Mouse (Mus musculus) right cerebral cortex, adult 18-20 months (tissue): Measurements from ENCODE around the gene Tgm5.
"Not testable (repeated sequence)": the region's sequence is repeated elsewhere in the genome, so short reads cannot be mapped to it uniquely, and the experiment has no call there.

Experiments
- DNase-seq: peaks from one replicate; pipeline ENCODE4 v3.0.0; 2022; ENCODE audit warnings: mixed read lengths

Tgm5 gene

GRCm38 (mm10) chr2:121085480-121086185, at the start of gene Tgm5:
TSS of gene Tgm5 (minus strand) at chr2:121085841.
- no peak for DNase-seq

GRCm38 (mm10) chr2:121132822-121133221, 47.2 kb upstream of the Tgm5 start:
- DNase-seq: no peak

- no peak for DNase-seq
Observed at GRCm38 (mm10) chr2:121128865-121129620, 43.4 kb upstream of the Tgm5 start.

- no peak for DNase-seq
Observed at GRCm38 (mm10) chr2:121127536-121127935, 41.9 kb upstream of the Tgm5 start.

- DNase-seq: not testable (repeated sequence)
Observed at GRCm38 (mm10) chr2:121126302-121126701, 40.7 kb upstream of the Tgm5 start.

- no peak for DNase-seq
Observed at GRCm38 (mm10) chr2:121119260-121119659, 33.6 kb upstream of the Tgm5 start.

GRCm38 (mm10) chr2:121115418-121115817, 29.8 kb upstream of the Tgm5 start:
- no peak for DNase-seq

GRCm38 (mm10) chr2:121109695-121110094, 24.1 kb upstream of the Tgm5 start, which contains the start of gene Tgm7:
TSS of gene Tgm7 (minus strand) at chr2:121109795.
- no peak for DNase-seq

GRCm38 (mm10) chr2:121105940-121106339, 20.3 kb upstream of the Tgm5 start:
- no peak for DNase-seq

GRCm38 (mm10) chr2:121102051-121102450, 16.4 kb upstream of the Tgm5 start:
- peak; percentile 75 for DNase-seq

- no peak for DNase-seq
Observed at GRCm38 (mm10) chr2:121089751-121090150, 4.1 kb upstream of the Tgm5 start.

- DNase-seq: no peak
Observed at GRCm38 (mm10) chr2:121088507-121088906, 2.9 kb upstream of the Tgm5 start.

GRCm38 (mm10) chr2:121082626-121083025, 3.0 kb downstream of the Tgm5 start:
- no peak for DNase-seq

GRCm38 (mm10) chr2:121074747-121075146, 10.9 kb downstream of the Tgm5 start:
- no peak for DNase-seq

GRCm38 (mm10) chr2:121071871-121072270, 13.8 kb downstream of the Tgm5 start:
- DNase-seq: no peak

GRCm38 (mm10) chr2:121069506-121069905, 16.1 kb downstream of the Tgm5 start:
- no peak for DNase-seq

- DNase-seq: no peak
Observed at GRCm38 (mm10) chr2:121067116-121067515, 18.5 kb downstream of the Tgm5 start.

- no peak for DNase-seq
Observed at GRCm38 (mm10) chr2:121061315-121061714, 24.3 kb downstream of the Tgm5 start.

GRCm38 (mm10) chr2:121057997-121058396, 27.6 kb downstream of the Tgm5 start:
- DNase-seq: no peak

GRCm38 (mm10) chr2:121055915-121056314, 29.7 kb downstream of the Tgm5 start:
- no peak for DNase-seq

- DNase-seq: no peak
Observed at GRCm38 (mm10) chr2:121054060-121054459, 31.6 kb downstream of the Tgm5 start.

GRCm38 (mm10) chr2:121052176-121052575, 33.5 kb downstream of the Tgm5 start:
- DNase-seq: no peak

GRCm38 (mm10) chr2:121045653-121046052, 40.0 kb downstream of the Tgm5 start:
- no peak for DNase-seq

- DNase-seq: peak; percentile 16
Observed at GRCm38 (mm10) chr2:121041098-121041497, 44.5 kb downstream of the Tgm5 start.
